Mouse (Mus musculus): ENCODE measurements around the gene Git1. TPM values are rescaled to one million over a fixed set of nuclear protein-coding genes. Genes with fewer than 3 reads are reported as not detected.

The Git1 gene
- polyA plus RNA-seq, 1 experiment: 56.9 TPM

DNA sequence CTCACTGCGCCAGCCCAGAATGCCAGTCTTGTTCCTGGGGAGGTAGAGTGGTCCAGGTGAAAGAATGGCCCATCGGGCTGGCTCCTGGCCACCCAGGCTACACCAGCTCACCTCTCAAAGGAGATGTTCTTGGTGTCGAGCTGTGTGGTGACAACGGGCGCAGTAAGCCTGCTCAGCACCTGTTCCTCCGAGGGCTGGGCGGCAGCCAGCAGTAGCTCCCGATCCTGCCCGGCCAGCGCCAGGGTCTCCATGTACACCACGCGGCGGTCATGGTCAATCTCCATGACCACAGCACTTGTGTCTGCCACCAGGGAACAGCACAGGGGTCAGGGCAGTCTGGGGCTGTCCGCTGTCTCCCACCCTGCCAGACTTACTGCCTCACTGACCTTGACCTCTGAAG lies 17.1 kb upstream of the Git1 start:
- 90% methylated on average over 14 of the region's 14 CpGs for WGBS
- DNase-seq (ENCODE audit: low read depth, low spot score): no peak

DNA sequence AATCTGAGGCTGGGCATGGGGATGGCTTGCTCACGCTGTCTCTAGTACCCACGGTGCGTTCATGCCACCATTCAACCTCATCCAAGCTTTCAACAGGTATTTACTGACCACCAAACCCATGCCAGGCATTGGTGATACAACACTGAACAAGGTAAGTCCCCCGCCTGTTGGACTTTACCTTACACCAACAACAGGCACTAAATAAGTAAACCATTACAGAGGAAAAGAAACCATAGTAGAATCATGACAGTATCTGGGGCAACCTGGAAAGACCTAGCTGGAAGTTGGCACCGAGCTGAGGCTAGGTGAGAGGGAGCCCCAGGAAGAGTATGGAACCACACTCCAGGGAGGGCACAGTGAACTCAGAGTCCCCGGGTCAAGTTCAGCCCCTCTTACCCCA lies 16.5 kb upstream of the Git1 start:
- DNase-seq (ENCODE audit: low read depth, low spot score): no peak
- whole genome bisulfite sequencing: 30% methylated on average over 6 of the region's 6 CpGs

DNA sequence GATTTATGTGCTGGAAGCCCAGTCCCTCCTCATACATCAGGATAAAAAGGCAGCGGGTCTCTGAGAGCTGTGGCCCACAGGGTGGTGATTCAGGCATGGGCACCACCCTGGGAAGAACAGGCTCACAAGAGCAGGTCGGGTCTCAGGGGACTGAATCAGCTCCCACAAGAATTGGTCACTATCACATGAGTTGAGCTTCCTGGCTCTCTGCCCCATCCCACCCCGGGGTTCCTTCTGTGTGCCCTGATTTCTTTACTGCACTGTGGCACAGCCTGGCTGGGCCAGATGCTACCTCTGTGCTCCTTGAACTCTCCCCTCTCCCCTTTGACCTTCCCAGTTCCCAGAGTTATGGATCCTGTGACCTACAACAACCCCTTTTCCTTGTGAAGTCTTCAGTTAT lies 10.3 kb upstream of the Git1 start:
- 63% methylated on average over 3 of the region's 3 CpGs for WGBS
- DNase-seq (ENCODE audit: low read depth, low spot score): no peak

DNA sequence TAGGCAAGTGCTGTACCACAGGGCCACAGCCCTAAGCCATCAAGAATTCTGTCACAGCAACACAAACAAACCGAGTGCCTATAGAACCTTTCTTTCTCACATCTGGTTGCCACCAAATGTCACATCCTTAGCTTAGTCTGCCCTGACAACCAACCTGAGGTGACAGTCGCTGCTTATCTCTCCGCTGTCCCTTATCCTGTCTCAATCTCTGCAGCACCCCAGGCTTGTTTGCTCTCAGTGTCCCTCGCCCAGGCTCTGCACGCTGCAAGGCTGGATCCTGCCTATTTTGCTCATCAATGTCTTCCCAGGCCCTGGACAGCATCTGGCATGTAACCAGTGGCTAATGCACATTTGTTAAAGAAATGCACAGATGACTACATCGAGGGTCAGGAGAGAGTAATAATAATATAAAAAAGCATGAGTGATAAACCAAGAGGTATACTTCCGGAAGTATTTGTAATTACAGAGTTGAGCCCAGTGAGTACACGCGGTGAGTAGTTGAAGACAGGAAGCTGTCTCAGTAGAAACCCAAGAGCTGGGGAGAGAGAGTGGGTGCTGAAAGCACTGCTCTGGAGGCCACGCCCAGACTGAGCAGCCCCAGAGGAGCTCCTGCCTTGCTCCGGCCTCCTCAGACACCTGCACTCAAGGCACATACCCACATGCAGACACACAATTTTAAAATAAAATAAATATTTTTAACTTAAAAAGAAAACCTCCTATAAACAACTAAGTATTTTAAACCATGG lies 9.7 kb upstream of the Git1 start:
- DNase-seq (ENCODE audit: low read depth, low spot score): no peak
- WGBS: 63% methylated on average over 11 of the region's 11 CpGs

DNA sequence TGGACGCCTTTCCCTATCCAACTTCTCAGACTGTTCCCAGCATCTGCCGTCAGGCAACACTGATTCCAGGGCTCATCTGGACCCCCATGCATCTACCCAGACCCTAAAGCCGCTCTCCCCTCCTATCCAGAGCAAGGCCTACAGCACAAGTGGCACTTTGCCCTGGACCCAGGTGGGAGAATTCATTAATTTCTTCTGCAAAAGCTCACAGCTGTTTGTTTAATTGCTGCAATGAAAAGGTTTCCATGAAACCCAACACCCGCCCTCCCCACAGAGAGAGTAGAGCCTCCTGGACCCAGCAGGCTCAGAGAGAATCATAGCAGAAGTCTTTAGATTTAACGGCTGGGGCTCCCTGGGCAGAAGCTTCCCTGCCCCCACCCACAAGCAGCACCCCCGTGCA lies 8.1 kb upstream of the Git1 start:
- WGBS: 71% methylated on average over 6 of the region's 6 CpGs
- DNase-seq (ENCODE audit: low read depth, low spot score): no peak

DNA sequence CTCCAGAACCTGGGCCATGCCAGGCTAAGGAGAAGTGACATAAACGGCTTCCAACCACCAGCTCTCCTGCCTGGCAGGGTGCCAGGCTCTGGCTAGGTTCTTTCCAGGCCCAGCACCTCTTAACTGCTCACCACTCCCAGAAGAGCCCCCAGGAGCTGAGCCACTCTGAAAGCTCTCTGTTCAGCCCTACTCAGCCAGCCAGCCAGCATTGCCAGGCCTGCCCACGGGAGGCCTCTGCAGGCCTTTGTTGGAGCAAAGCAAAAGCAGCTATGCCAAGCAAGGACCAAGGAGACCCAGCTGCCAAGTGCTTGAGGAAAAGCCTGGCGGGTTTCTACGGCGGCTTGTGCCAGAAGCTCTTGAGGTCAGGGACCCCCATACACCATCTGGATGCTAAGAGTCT lies 6.6 kb upstream of the Git1 start:
- 64% methylated on average over 5 of the region's 5 CpGs for WGBS

DNA sequence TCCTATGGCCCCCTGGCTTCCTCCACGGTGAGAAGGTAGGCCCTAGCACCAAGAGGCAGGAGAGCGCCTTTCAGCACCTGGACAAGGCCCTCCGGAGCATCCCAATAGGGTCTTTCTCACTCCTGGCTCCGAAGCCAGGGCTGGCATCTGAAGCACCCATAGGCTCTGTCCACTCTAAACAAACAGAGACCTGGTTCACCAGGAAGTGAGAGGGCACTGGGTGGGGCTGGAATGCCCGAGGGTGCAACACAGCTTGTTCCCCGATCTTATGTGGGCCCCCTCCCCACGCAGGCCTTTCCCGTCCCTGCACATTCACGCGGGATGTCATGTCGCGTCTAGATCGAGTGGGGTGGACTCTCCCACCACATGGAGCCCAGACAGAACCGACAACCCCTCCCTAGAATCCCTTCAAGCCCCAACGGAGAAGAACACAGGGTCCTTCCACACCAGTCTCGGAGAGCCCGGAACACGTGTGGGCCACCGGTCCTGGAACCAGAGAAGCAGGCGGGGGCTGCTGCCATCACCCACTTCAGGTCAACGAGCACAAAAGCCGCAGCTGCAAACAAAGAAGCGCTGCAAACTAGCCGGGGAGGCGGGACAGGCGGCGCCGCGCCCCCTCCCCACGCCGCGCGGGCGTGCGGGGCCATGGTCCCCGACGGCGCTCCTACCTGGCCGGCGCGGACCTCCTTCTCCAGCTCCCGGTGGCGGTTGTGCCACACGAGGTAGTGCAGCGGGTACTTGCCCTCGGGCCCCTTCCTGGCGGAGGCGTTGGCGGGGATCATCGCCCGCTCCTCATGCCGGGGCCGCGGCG lies 4.4 kb upstream of the Git1 start:
- 5% methylated on average over 55 of the region's 55 CpGs for WGBS
- DNase-seq (ENCODE audit: low read depth, low spot score): no peak

More for the DNA sequence above, 6.6 kb upstream of the Git1 start:
- no peak for DNase-seq (ENCODE audit: low read depth, low spot score)

DNA sequence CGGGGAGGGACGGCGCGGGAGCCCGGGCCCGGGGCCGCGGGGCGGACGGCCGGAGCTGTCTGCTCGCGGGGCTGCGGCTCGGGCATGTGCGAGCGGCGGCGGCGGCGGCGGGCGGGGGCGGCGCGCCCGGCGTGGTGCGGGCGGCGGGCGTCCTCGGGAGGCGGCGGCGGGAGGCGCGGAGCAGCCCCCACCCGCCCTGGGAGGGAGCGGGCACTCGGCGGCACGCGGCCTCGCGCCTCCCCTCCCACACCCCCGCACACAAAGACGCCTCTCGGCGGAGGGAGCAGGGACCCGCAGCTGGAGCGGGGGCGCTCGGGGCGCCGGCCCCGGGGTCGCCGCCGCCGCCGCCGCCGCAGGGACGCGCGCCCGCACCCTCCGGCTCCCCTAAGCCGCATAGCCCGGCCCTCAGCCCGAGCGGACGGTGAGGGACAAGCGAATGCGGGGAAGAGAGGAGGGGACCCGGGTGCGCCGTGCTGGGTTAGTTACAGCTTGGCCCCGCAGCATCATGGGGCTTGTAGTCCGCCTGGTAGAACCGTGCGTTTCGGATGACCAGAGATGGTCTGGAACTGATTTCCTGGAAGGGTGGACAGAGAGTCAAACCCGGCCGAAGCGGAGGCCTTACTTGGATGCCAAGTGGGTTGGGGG lies 3.6 kb upstream of the Git1 start, which contains the start of gene Ankrd13b:
TSS of gene Ankrd13b (minus strand) at position 88 of the 645 bp plus-strand sequence.
- 2% methylated on average over 78 of the region's 87 CpGs for WGBS
- no peak for DNase-seq (ENCODE audit: low read depth, low spot score)

DNA sequence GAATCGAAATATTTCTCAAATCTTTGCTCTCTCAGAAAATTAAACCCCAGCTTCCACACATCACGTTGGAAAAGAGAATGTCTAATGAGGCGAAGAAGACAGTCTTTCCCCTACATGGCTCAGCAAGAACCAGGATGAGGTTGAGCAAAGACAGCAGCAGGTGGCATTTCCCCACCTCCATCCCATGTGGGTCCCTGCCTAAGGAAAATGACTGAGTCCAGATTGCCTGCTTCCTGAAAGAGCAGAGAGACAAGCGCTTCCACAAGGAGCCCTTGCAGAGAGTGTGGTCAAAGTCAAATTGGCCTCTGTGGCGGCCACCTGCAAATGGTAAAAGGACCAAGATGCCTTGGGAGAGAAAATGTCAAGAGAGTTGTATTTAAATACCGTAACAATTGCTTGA lies 2.9 kb upstream of the Git1 start:
- DNase-seq (ENCODE audit: low read depth, low spot score): no peak
- WGBS: 59% methylated on average over 6 of the region's 6 CpGs

DNA sequence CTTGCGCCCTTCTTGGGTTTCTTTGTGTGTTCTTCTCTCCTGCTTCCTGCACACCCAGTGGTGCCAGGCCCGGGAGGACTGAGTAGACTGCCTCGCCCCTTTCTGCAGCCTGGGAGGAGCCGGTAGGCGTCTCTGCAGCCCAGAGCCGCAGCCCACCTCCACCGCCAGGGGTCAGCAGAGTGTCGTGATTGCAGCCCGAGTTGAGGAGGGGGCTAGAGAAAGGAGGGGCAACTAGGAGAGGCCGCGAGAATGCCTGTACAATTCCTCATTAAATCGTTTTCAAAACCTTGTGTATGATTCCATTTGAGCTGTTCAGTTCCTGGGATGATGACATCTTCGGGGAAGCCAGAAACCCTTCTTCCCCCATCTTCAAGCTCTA lies 2.2 kb upstream of the Git1 start:
- DNase-seq (ENCODE audit: low read depth, low spot score): no peak
- WGBS: 0% methylated on average over 13 of the region's 13 CpGs

DNA sequence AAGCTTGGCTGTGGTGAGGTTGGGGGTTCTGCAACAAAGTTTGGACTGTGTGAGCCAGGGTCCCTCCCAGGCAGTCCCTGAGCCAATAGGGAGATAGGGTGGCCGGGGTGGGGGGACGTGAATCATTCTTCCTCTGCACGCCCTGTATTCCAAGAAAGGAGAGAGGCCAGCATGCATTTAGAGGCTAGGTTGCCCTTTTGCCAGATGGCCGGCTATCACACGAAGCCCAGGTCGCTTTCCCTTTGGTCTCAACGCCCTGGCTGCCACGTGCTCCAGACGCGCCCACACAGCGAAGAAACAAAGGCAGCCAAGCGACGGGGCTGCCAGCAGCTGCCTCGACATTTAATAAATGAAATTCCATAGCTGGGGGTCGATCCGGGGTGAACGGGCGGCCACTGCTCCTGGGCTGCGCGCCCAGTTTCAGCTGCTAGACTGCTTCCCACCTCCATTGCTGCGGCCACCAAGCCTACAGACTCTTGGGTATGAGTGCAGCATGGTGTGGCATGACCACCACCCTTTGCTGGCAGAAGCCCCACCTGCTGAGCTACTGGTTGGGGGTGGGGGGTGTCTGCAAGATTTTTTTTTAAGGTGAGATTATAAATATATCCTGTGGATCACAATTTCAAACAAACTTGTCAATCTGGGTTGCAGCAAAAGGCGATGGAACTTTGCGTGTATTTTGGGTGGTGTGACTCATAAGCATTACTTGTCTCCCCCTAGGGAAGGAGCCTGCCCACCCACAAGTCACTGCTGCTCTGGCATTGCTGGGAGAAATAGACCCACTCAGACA lies 1.7 kb upstream of the Git1 start:
- 1% methylated on average over 23 of the region's 23 CpGs for WGBS
- no peak for DNase-seq (ENCODE audit: low read depth, low spot score)

DNA sequence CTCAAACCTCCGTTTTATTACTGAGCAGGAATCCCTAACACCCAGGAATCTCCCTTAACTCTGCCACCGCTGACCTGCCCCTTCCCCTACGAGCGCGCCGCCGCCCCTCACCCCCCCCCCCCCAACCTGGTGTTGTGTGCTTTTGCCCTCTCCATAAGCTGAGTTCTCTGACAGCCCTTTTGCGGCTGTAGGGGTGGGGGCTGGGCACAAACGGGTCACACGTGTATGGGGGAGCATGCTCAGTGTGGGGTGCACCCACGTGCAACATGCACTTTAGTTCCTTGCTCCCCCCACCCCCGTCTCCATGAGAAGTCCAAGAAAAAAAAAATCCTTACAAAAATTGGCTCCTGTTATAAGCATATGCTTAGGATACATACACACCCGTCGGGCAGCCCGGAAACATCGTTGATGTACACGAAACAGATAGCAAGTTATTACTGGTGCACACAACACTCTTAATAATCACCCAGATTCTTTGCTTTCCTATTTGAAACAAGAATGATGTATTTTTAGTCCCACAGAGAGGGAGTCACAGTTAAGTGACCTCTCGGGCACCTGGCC lies 971 bp upstream of the Git1 start:
- no peak for DNase-seq (ENCODE audit: low read depth, low spot score)
- 1% methylated on average over 18 of the region's 18 CpGs for WGBS

DNA sequence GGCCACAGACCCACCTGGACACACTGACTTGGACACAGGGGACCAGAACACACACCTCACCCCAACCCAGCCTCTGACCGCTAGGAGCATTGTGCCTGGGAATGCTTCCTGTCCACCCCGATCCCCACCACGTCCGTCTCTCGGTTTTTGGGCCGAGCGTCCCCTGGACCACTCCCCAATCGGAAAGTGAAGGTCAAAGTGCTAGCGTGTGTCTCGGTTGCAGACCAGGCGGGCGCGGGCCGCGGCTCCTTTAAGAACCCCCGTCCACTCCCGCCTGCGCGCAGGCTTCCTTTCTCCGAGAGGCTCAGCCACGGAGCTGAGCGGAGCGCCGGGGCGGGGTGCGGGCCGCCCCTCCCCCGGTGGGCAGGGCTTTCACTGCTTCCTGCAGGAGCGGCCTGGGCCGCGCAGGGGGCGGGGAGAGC lies 440 bp upstream of the Git1 start:
- WGBS: under 1% methylated on average over 32 of the region's 32 CpGs
- no peak for DNase-seq (ENCODE audit: low read depth, low spot score)

DNA sequence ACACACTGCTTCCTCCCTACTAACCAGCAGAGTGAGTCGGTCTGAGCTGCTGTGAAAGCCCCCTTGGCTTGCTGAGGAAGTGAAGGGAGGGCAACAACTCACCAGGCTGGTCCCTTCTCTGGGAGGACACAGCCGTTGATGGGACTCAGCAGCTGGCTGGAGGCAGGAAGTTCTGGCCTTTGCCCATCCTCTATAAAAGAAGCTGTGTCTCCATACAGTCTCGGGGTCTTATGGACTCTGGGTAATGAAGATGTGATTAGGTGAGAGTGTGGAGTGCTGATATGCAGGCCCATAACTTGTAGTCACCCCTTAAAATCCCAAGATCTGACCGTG lies 948 bp downstream of the Git1 start:
- DNase-seq (ENCODE audit: low read depth, low spot score): no peak
- 16% methylated on average over 4 of the region's 4 CpGs for WGBS

DNA sequence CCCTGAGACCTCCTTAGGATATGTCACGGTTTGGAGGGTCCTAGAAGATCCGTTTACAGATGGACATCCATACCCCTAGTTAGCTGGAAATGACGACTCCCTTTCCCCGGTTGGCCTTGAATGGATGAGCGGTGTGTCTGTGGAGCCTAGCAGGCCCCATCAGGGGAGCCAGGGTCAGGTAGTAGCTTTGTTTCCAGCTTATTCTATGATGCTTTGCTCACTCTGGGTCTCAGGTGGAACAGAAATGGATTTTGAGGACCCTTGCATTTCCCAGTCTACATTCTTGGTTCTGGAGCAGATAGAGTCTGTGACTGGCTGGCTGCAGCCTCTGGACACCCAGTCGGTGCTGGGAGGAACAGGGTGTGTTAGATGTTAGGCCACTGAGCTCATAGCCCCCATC lies 1.4 kb downstream of the Git1 start:
- 64% methylated on average over 6 of the region's 6 CpGs for WGBS

DNA sequence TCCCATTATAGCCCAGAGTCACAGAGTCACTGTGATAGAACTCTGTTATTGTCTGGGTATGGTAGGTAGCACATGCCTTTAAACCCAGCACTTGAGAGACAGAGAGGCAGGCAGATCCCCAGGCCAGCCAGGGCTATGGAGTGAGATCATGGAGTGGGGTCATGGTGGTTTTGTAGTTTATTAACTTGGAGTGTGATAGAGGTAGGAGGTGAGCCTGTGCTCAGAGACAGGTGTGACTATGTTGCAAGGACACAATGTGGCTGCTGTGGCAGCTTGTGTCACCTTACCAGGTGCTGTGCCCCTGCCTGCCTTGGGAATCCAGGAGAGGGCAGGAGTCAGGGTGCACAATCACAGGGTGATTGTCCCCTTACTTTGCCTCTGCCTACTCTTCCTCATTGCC lies 2.1 kb downstream of the Git1 start:
- DNase-seq (ENCODE audit: low read depth, low spot score): no peak

More for the DNA sequence above, 1.4 kb downstream of the Git1 start:
- no peak for DNase-seq (ENCODE audit: low read depth, low spot score)

DNA sequence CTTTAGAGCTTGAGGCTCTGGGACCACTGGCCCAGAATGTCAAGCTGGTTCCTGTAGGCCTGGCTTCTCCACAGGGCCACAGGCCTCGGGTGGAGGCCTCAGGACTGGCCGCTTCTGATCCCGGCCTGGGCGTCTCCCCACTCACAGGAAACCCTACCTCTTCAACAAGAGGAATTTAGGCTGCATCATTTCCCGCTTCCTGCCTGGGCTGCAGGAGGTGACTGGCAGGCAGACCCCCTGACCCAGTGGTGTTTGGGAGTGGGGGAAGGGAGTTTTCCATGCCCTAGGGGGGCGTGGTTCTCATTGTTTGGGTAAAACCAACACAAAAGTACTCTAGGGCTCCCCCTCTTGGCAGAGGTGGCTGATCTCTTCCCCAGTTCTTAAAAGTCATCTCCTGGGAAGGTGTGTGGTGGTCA lies 4.0 kb downstream of the Git1 start:
- 68% methylated on average over 6 of the region's 6 CpGs for WGBS
- DNase-seq (ENCODE audit: low read depth, low spot score): no peak

DNA sequence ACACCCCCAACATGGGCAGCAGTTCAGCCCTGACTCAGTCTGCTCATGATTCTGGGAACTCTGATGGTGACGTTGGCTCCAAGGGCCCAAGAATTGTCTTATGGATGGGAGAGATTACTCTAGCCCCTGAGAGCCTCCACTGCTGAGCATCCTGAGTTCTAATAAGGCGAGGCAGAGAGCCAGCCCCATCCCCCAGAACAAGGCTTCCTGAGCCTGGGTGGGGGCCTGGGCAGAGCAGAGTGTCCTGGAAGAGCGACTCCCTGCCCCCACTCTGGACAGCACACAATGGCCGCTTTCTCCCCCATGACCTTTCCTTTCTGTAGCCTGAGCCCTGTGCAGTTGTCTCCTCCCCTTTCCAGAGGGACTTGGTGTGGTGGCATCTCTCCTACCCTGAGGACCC lies 4.5 kb downstream of the Git1 start:
- 75% methylated on average over 4 of the region's 4 CpGs for WGBS
- DNase-seq (ENCODE audit: low read depth, low spot score): no peak

DNA sequence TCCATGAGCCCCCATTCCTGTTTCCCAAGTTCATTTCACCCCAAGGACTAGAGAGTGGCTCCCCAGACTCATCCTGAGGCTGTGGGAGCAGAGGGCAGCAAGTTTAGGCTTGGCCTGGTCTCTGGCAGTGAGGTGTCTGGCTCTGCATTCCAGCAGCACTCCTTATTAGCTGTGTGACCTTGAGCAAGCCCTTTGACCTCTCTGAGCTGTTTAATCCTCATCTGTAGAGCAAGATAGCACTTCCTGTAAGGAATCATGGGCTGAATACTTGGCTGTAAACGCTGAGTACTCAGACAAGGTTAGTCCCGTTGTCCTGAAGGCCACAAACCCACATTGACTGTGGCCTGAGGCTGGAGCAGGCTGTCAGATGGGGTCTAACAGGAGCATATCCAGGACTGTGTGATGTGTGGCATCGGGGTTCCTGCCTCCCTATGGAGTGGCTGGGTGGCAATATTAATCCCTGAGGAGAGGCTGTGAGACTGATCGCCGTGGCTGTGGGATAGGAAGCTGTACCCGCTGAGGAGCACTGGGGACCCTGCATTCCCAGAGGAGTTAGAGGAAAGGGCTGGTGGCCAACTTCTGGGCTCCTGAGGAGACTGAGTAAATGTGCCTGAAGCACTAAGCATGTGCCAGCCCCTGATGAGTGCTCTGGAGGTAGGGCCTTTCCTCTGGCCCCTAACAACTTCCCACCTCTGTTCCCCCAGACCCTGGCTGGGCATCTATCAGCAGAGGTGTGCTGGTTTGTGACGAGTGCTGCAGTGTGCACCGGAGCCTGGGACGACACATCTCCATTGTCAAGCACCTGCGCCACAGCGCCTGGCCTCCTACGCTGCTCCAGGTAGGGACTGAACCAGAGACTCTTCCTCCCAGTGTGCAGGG lies 5.1 kb downstream of the Git1 start:
- no peak for DNase-seq (ENCODE audit: low read depth, low spot score)
- 79% methylated on average over 12 of the region's 12 CpGs for WGBS
